14 mouse cellular contexts compared by ENCODE assay signal in the genomic region with DNA sequence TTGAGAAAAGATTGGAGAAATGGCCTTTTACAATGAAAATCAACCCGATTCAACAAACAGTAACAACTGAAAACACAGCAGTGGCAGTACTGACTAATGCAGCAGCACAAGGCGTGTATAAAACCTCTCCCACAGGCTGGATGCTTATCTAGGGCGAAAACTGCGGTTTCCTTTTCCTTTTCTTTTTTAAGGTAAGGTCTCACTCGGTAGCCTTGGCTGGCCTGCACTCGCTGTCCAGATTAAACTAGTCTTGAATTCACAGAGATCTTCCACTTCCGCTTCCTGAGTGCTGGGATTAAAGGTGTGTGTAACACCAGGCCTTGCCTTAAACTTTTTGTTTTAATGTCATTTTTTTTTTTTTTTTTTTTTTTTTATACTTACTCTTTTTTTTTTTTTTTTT.
"Had no signal": no experiment of that assay in that cellular context is flagged by ENCODE, and none has a peak within 500 bp of the region (broad histone marks: within the 10 kb centered on the region; RNA-seq: fewer than 3 reads in every experiment).

No protein-coding gene starts in this region.

- DNase-seq: lung, adult 18-20 months; lung, embryonic 14.5 days; lung, postnatal 10 days; lung, postnatal 4 days; right cerebral cortex, postnatal 14 days; thymus, postnatal 14 days; thymus, postnatal 36 days had no signal

- H3K27me3 ChIP-seq: megakaryocyte, embryonic 14.5 days; midbrain, embryonic 13.5 days; midbrain, embryonic 15.5 days; neural tube, embryonic 12.5 days; stomach, embryonic 15.5 days had no signal

- H3K9ac ChIP-seq: lung, embryonic 14.5 days; midbrain, embryonic 13.5 days; midbrain, embryonic 15.5 days; neural tube, embryonic 12.5 days; stomach, embryonic 15.5 days had no signal

- H3K4me2 ChIP-seq: lung, embryonic 14.5 days; midbrain, embryonic 11.5 days; midbrain, embryonic 13.5 days; midbrain, embryonic 15.5 days; neural tube, embryonic 12.5 days; stomach, embryonic 15.5 days had no signal

- H3K4me3 ChIP-seq: megakaryocyte, embryonic 14.5 days; midbrain, embryonic 13.5 days; midbrain, embryonic 15.5 days; neural tube, embryonic 12.5 days; stomach, embryonic 15.5 days had no signal

- H3K9me3 ChIP-seq: megakaryocyte, embryonic 14.5 days; midbrain, embryonic 13.5 days; midbrain, embryonic 15.5 days; neural tube, embryonic 12.5 days; stomach, embryonic 15.5 days had no signal

- H3K4me1 ChIP-seq: midbrain, embryonic 13.5 days; midbrain, embryonic 15.5 days; neural tube, embryonic 12.5 days; stomach, embryonic 15.5 days had no signal

- H3K27ac ChIP-seq: midbrain, embryonic 13.5 days; midbrain, embryonic 15.5 days; neural tube, embryonic 12.5 days; stomach, embryonic 15.5 days; stomach, postnatal 0 days had no signal

- ATAC-seq: midbrain, embryonic 13.5 days; midbrain, embryonic 15.5 days had no signal
